ENCODE assay signal across 24 mouse cellular contexts in the genomic region with DNA sequence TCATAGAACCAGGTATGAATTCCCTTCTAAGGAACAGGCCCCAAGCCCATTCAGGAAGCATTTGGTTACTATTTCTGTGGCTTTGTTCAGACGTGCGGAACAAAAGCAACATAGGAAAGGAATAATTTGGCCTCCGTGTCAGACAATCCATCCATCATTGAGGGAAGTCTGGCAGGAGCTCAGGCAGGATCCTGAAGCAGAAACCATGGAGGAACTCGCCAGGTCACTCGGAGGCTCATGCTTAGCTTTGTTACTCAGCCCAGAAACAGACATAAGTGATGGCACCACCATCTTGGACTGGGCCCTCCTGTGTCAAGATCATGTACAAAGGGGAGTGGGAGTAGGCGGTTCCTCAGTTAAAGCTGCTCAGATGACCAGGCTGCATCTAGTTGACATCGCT.
"Had no signal": no experiment of that assay in that cellular context is flagged by ENCODE, and none has a peak within 500 bp of the region (broad histone marks: within the 10 kb centered on the region; RNA-seq: fewer than 3 reads in every experiment).

No protein-coding gene starts in this region.

- H3K36me3 ChIP-seq: intestine, embryonic 15.5 days had no signal

- H3K4me2 ChIP-seq: heart, embryonic 12.5 days; hindbrain, embryonic 13.5 days; hindbrain, embryonic 15.5 days; intestine, embryonic 15.5 days; limb, embryonic 12.5 days; liver, embryonic 11.5 days; liver, embryonic 13.5 days; liver, embryonic 15.5 days had no signal

- H3K27me3 ChIP-seq: heart, embryonic 12.5 days; hindbrain, embryonic 13.5 days; hindbrain, embryonic 15.5 days; intestine, embryonic 15.5 days; limb, embryonic 12.5 days; liver, embryonic 13.5 days; liver, embryonic 15.5 days had no signal

- H3K4me3 ChIP-seq: gastrocnemius, adult 2 months; heart, embryonic 10.5 days; heart, embryonic 12.5 days; hindbrain, embryonic 13.5 days; hindbrain, embryonic 15.5 days; intestine, embryonic 15.5 days; layer of hippocampus, adult 2 months; left cerebral cortex, adult 2 months; limb, embryonic 10.5 days; limb, embryonic 12.5 days; liver, embryonic 13.5 days; liver, embryonic 15.5 days had no signal

- ATAC-seq: forebrain, embryonic 16.5 days; inflammation-experienced regulatory T-cells, adult 6 months; intestine, embryonic 15.5 days; intestine, postnatal 0 days; liver, postnatal 0 days had no signal

- H3K4me1 ChIP-seq: heart, embryonic 10.5 days; heart, embryonic 12.5 days; hindbrain, embryonic 13.5 days; hindbrain, embryonic 15.5 days; intestine, embryonic 15.5 days; limb, embryonic 10.5 days; limb, embryonic 12.5 days; liver, embryonic 15.5 days had no signal

- H3K9me3 ChIP-seq: heart, embryonic 10.5 days; heart, embryonic 12.5 days; hindbrain, embryonic 13.5 days; hindbrain, embryonic 15.5 days; intestine, embryonic 15.5 days; limb, embryonic 10.5 days; limb, embryonic 12.5 days; liver, embryonic 13.5 days; liver, embryonic 15.5 days had no signal

- H3K27ac ChIP-seq: gastrocnemius, adult 2 months; heart, embryonic 10.5 days; hindbrain, embryonic 13.5 days; hindbrain, embryonic 15.5 days; intestine, embryonic 15.5 days; layer of hippocampus, adult 2 months; left cerebral cortex, adult 2 months; limb, embryonic 10.5 days; limb, embryonic 12.5 days; liver, embryonic 13.5 days; liver, embryonic 15.5 days had no signal

- DNase-seq: gastrocnemius, adult 2 months; gastrocnemius, postnatal 10 days; gastrocnemius, postnatal 25 days; heart, adult 18-20 months; heart, postnatal 10 days; heart, postnatal 4 days; kidney, adult 8-10 months; liver; liver, embryonic 13.5 days; liver, postnatal 0 days had no signal

- H3K9ac ChIP-seq: heart, embryonic 12.5 days; hindbrain, embryonic 13.5 days; hindbrain, embryonic 15.5 days; intestine, embryonic 15.5 days; limb, embryonic 12.5 days; liver, embryonic 13.5 days; liver, embryonic 15.5 days; liver, postnatal 0 days had no signal
